Mouse (Mus musculus) right cerebral cortex, adult 18-20 months (tissue): ENCODE data around the gene Zfp46.

Experiments used
- DNase-seq: peaks from one replicate; pipeline ENCODE4 v3.0.0; 2022; ENCODE audit warnings: mixed read lengths

The Zfp46 gene

DNA sequence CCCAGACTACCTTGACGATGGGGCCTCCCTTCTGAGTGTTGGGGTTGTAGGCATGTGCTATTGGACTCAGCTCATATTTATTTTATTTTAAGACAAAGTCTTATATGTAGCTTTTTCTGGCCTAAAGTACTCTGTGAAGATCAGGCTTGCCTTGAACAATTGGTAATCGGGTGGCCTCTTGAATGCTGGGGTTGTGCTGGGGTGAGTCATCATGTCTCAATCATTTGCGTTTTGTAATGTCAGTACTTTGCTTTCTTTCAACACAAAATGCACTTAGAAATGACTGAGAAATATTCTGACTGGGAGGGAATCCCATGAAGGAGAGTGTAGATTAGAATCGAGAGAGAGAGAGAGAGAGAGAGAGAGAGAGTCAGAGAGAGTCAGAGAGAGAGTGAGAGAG lies 35.5 kb downstream of the Zfp46 start:
- DNase-seq = no peak

GRCm38 (mm10) chr4:136324226-136324625 lies 39.7 kb downstream of the Zfp46 start:
- DNase-seq = no peak

DNA sequence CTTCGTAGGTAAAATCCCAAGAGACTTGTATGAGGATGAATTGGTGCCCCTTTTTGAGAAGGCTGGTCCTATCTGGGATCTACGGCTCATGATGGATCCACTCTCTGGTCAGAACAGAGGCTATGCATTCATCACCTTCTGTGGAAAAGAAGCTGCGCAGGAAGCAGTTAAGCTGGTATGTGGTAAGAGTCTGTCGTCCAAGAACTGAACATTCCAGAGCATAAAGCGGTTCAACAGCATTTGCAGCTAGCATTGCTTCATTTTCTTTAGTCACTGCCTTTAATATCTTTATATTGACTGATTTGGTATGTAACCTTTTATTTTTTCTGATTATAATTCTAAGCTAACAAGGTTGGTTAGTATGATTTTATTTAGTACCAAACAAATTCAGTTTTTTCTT lies 42.8 kb downstream of the Zfp46 start:
- DNase-seq = no peak

DNA sequence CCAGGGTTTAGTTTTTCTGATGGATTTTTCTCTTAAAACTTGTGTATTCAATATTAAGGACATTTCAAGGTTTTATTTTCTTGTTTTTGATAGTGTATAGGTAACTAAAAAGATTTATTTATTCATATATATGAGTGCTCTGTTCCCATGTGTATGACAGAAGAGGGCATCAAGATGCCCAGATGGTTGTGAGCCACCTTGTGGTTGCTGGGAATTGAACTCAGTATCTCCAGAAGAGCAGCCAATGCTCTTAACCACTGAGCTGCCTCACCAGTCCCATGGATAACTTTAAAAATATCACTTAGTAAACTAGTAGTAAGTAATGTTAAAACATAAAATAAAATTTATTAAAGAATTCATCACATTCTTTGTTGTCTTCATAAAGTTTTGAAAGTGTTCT lies 43.6 kb downstream of the Zfp46 start:
- no peak for DNase-seq

GRCm38 (mm10) chr4:136331709-136332108 lies 47.2 kb downstream of the Zfp46 start:
- DNase-seq = no peak

- no peak for DNase-seq
These were observed 48.7 kb downstream of the Zfp46 start for GRCm38 (mm10) chr4:136333191-136333590.

GRCm38 (mm10) chr4:136335065-136335464 lies 50.6 kb downstream of the Zfp46 start:
- DNase-seq = no peak

DNA sequence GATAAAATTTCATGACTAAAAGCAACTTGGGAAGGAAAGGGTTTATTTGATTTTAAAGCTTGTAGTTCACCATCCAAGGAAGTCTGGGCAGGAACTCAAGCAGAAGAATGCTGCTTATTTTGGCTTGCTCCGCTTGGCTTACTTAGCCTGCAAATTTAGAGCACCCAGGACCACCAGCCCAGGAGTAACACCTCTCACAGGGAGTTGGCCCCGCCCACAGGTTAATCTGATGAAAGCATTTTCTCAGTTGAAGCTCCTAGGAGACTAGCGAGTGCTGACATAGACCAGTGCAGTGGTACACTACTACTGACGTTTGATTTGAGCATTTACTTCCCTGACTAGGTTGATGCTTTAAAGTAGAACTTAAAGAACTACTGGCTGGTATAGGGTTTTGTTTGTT lies 52.6 kb downstream of the Zfp46 start:
- no peak for DNase-seq
